Mouse (Mus musculus) ES-CJ7 (cell line): Measurements from ENCODE around the gene Gm21095.
"Not testable (repeated sequence)": the region's sequence is repeated elsewhere in the genome, so short reads cannot be mapped to it uniquely, and the experiment has no call there.

Experiments
- DNase-seq: peaks from one replicate; pipeline ENCODE4 v3.0.0; 2011; ENCODE audit warnings: low read depth, low spot score

Gene Gm21095

GRCm38 (mm10) chrY:84096979-84097378 is at the start of gene Gm21095:
Gene Gm21095, plus strand, starts transcription at chrY:84097279.
- DNase-seq: not testable (repeated sequence)
